Mouse (Mus musculus): ENCODE measurements at regions not wholly inside any gene's neighbourhood (a gene's known extent, or its start where the extent isn't known, plus 50 kb on each side); places are given as distances from the start of the nearest gene placed in this dataset.

DNA sequence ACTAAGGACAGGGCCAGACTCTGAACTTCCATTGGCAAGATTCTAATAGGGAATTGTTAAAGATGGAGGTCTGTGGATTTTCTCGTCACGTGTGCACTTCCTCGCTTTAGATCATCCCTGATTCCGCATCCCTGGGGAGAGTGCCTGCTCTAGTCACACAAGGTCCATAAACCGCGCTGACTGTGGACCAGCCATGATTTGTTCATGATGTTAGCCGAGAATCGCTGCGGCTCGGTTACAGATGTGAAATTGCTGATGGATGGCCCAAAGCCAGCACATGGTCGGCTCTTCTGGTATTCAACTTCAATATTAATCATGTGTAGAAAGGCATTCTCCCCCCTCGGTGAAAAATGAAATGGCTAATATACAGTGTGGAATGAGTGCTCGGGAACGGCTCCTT, 387.6 kb upstream of the Nfe2l3 start:
- DNase-seq (ENCODE audit: low spot score in 2 of 2): no peak

- DNase-seq (ENCODE audit: low spot score in 2 of 2): no peak
These were observed 380.0 kb upstream of the Nfe2l3 start for GRCm38 (mm10) chr6:51052451-51052921.

GRCm38 (mm10) chr6:51057229-51057628, 375.2 kb upstream of the Nfe2l3 start:
- DNase-seq (ENCODE audit: low spot score in 2 of 2): no peak

DNA sequence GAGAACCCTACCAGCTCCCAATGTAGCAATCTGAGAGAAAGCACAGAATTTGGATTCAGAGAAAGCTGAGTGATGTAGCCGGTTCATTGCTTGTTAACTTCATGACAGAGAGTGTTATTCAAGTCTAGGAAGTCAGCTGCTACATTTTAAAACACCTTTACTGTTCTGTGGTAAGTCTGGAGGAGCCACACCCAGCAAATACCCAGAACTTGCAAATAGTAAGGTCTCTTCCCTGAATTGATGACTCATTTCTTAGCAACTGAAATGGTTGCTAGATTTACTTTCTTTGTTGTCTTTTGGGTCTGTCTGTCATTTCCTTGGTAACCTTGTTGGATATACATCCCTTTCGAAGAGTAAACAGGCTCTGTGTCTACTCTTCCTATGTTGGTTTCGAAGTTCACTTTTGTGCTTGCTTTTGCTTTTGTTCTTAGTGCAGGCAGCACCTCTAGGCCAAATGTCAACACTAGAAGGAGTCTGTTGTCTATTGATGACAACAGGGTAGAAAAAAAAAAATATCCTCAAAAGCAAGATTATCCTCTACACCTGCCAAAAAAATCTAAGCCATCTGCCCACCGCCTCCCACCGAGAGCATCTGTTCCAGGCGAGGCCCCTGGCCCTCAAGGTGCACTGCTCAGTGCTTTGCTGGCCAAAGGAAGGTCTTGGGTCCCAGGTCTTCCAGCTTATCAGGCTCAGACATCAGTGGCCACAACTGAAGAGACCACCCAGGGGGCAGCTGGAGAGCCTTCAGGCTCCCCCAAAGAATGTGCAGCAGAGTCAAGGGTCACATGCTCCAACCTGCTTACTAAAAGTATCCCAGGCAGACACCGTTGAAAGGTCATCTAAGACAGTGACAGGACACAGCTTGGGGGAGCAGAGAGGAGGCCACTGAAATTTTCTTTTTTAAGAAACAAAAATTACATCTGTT, 372.3 kb upstream of the Nfe2l3 start:
- DNase-seq (ENCODE audit: low spot score in 2 of 2): no peak

GRCm38 (mm10) chr6:51060848-51061535, 371.5 kb upstream of the Nfe2l3 start:
- no peak for DNase-seq (ENCODE audit: low spot score in 2 of 2)

GRCm38 (mm10) chr6:51065156-51065555, 367.3 kb upstream of the Nfe2l3 start:
- DNase-seq (ENCODE audit: low spot score in 2 of 2): no peak

GRCm38 (mm10) chr6:51067332-51067731, 365.1 kb upstream of the Nfe2l3 start:
- DNase-seq (ENCODE audit: low spot score in 2 of 2): no peak

DNA sequence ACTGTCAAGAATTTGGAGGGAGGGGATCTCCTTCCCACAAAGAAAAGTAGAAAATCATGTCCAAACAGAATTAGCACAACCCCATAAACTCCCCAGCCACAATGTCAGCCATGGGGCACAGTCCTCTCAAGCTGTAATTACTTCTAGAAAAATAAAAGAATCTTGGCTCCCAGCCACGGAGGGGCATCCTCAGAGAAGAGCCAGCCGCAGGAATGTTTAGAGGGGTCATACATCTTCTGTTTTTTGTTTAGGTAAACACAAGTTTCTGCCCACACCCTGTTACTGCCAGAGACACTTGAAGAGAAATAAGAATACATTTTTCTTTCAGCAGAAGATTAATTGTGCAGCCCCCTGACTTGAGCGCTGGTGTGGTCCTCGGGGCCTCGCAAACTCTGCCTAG, 362.5 kb upstream of the Nfe2l3 start:
- DNase-seq (ENCODE audit: low spot score in 2 of 2): no peak

- DNase-seq (ENCODE audit: low spot score in 2 of 2): no peak
These were observed 361.2 kb upstream of the Nfe2l3 start for GRCm38 (mm10) chr6:51071243-51071642.

GRCm38 (mm10) chr6:51075026-51075425, 357.4 kb upstream of the Nfe2l3 start:
- DNase-seq (ENCODE audit: low spot score in 2 of 2): no peak

DNA sequence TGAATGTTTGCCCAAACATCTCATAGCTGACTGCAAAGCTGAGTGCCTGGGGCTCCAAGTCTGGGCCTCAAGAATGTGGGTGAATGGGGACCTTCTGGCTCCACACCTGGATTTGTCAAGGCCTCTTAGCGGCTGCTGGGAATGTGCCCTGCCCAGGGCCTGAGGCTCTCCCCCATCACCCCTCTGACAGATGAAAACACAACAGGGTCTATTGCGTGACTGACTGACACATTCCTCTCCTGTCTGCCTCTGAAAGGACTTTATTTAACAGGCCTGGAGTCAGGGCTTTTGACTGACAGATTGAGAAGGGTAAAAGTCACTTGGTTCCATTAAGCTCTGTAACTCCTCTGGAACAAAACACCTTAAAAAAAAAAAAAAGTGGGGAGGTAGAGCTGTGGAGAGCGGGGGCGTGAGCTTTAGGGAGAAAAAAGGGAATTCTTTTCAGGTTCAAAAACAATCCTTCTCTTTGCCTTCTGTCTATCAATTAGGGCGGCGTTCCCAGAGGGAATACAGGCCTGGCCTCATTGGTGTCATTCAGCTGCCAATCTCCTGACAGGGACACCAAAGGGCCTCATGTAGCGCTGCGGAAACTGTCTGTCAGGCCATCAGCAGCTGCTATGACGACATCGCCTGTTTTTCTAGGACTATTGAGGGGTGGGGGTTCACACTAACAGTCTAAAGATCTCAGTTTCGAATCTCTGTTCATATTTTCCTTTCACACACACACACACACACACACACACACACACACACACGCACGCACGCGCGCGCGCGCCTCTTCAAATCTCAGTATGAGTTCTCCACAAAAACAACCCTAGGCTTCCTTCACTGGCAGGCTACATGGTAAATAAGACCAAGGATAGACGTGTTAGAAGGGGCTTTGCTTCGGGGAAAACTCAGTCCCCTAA, 355.4 kb upstream of the Nfe2l3 start:
- no peak for DNase-seq (ENCODE audit: low spot score in 2 of 2)

DNA sequence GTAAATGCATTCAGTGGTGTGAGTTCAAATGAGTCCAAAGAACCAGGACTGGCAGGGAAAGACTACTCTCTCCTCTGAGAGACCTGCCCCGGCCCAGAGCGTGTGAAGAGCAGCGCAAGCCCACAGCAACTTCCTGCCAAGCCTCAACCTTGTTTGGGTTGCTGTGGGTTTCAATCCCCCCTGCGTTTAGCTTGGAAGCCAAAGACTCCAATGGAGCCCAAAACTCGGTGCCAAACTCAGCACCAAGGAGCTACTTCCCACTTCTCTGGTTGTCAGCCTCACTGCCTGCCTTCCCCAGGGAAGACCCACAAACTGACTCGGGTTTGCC, 354.7 kb upstream of the Nfe2l3 start:
- DNase-seq (ENCODE audit: low spot score in 2 of 2): no peak

- no peak for DNase-seq (ENCODE audit: low spot score in 2 of 2)
These were observed 354.0 kb upstream of the Nfe2l3 start for GRCm38 (mm10) chr6:51078353-51078966.

DNA sequence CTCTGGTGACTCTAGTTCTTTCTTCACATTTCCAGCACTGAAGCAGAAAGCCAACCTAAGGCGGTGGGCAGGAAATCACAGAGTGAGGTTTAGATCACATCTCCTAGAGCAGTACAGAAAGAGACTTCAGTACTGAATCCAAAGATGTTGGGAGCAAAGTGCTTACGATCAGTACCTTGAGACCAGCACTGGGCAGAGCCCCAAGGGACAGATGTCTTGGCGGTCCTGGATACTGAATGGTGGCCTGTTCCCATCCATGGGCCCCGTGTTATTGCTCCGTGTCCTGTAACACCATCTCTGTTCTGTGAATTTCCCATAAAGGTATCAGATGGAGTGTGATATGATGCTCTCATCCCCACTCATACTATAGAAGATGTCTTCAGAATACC, 353.5 kb upstream of the Nfe2l3 start:
- no peak for DNase-seq (ENCODE audit: low spot score in 2 of 2)

GRCm38 (mm10) chr6:51081056-51081455, 351.4 kb upstream of the Nfe2l3 start:
- no peak for DNase-seq (ENCODE audit: low spot score in 2 of 2)

- no peak for DNase-seq (ENCODE audit: low spot score in 2 of 2)
These were observed 347.8 kb upstream of the Nfe2l3 start for GRCm38 (mm10) chr6:51084656-51085055.

DNA sequence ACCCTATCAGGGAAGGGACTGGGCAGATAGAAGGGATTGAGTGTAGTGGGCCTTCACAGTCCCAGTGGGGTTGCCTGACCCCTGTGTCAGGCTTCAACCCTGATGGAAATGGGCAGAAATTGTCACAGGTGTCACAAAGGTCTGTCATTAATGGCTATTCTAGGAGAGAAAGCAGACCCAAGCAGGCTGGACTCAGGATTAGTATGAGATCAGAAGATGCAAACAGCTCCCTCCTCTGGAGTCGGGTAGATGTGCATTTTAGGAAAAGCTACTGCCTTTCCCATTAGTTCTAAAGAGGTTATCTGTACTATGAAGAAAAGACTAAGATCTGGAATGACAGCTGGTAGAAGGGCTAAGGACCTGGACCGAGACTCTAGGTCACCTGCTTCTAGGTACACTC, 346.9 kb upstream of the Nfe2l3 start:
- DNase-seq (ENCODE audit: low spot score in 2 of 2): no peak

DNA sequence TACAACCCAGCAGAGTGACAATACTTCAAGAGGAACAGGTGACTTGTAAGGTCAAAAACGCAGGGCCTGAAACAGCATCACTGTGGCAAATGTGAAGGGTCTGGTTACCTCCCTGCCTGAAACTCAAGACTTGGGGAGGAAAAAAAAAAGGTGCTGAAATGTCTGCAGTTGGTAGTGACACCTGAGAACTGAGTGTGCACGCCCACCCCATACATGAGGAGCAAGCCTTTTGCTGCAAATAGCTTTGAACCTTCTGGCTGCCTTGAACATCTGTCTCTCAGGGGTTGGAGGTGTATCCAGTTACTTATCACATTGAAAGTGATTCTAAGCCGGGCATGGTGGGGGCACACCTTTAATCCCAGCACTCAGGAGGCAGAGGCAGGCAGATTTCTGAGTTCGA, 346.1 kb upstream of the Nfe2l3 start:
- no peak for DNase-seq (ENCODE audit: low spot score in 2 of 2)

- DNase-seq (ENCODE audit: low spot score in 2 of 2): no peak
These were observed 344.7 kb upstream of the Nfe2l3 start for GRCm38 (mm10) chr6:51087806-51088205.

- DNase-seq (ENCODE audit: low spot score in 2 of 2): no peak
These were observed 343.7 kb upstream of the Nfe2l3 start for GRCm38 (mm10) chr6:51088641-51089372.
